31 mouse cellular contexts compared by ENCODE assay signal in the genomic region with DNA sequence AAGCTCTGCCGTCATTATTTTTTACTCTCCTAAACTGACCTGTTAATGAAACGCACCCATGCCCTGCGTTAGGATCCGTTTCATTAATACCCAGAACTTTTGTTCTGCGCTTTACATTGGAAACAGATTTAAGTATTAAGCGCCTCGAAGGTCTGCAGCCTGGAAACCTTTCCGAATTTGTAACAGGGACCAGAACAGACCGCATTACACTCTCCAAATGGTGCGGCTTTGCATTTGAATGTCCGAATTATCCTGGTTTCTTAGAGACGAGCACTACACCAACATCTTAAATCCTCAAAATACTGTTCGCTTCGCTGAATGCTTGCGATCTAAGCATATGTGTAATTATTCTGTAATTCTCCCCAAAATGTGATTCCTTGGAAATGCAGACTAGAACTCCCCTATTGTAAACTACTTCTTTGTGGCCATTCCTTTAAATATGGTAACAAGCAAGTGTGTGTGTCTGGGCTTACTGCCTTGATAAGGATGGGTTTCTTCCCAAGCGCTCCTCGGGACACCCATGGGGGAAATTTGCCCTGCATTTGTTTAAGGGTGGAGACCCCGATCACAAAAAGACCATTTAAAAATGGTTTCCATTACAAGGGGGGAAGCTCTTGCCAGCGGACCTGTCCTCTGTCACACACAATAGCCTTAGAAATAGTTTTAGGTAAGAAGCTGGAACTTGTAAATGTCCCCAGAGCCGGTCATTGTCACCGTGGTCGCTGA. TPM values are rescaled to one million over a fixed set of nuclear protein-coding genes. Genes with fewer than 3 reads are reported as not detected.
DNase-seq lines count a peak whose midpoint lies in the region; ATAC-seq and TF ChIP-seq lines count a peak whose summit lies in the region.
"Had no signal": no experiment of that assay in that cellular context is flagged by ENCODE, and none has a peak within 500 bp of the region (broad histone marks: within the 10 kb centered on the region; RNA-seq: fewer than 3 reads in every experiment).

No protein-coding gene starts in this region.

- H3K9me3 ChIP-seq in hindbrain, embryonic 14.5 days (ENCODE audit: control insufficient read depth, low read length) = no peaks in the 10 kb centered on the region
- H3K9me3 ChIP-seq in hindbrain, embryonic 12.5 days (replicated peaks) = no peaks in the 10 kb centered on the region
- no peaks in the 10 kb centered on the region for H3K9me3 ChIP-seq in E14TG2a.4 (ENCODE audit: low read length)
- H3K9me3 ChIP-seq: embryonic facial prominence, embryonic 12.5 days; heart, embryonic 13.5 days had no signal

- 1% methylated on average over 22 of the region's 22 CpGs for WGBS in hindbrain, embryonic 14.5 days
- 2% methylated on average over 22 of the region's 22 CpGs for whole genome bisulfite sequencing in hindbrain, embryonic 12.5 days
- WGBS in heart, adult 2 months = 8% methylated on average over 22 of the region's 22 CpGs

- intact Hi-C loops in heart, adult 2 months (cut with DNase I) = no loop called here

- H3K4me3 ChIP-seq in hindbrain, embryonic 14.5 days (replicated peaks; ENCODE audit: low read length) = no peak overlapping the region
- no peak overlapping the region for H3K4me3 ChIP-seq in hindbrain, embryonic 12.5 days
- peak overlapping the region; percentile 32; the same call in 1 of the 2 replicates for H3K4me3 ChIP-seq in E14TG2a.4 (replicated peaks; ENCODE audit: low read length)
- H3K4me3 ChIP-seq in heart, adult 2 months = no peak overlapping the region
- H3K4me3 ChIP-seq: embryonic facial prominence, embryonic 12.5 days; erythroblast, embryonic 14.5 days; heart, embryonic 13.5 days; layer of hippocampus, adult 2 months had no signal

- H3K27me3 ChIP-seq in hindbrain, embryonic 14.5 days (ENCODE audit: control insufficient read depth, insufficient read depth, low read length) = peaks cover 99% of the 10 kb centered on the region
- peaks cover 91% of the 10 kb centered on the region for H3K27me3 ChIP-seq in hindbrain, embryonic 12.5 days
- peaks cover 45% of the 10 kb centered on the region for H3K27me3 ChIP-seq in E14TG2a.4 (ENCODE audit: insufficient read depth, low read length)
- peaks cover 8% of the 10 kb centered on the region for H3K27me3 ChIP-seq in heart, adult 2 months (ENCODE audit: control insufficient read depth, insufficient read depth, low read length)

- no peak for TF ChIP-seq POLR2A in heart, adult 2 months (IDR thresholded peaks at IDR 0.05; ENCODE audit: insufficient read depth, low read depth, low read length)

- no peak for TF ChIP-seq CTCF in E14TG2a.4 (conservative IDR thresholded peaks at IDR 0.05; ENCODE audit: low read length)
- no peak for TF ChIP-seq CTCF in heart, adult 2 months (IDR thresholded peaks at IDR 0.05)

- no peaks in the 10 kb centered on the region for H3K36me3 ChIP-seq in hindbrain, embryonic 14.5 days (replicated peaks; ENCODE audit: control insufficient read depth, insufficient read depth)
- H3K36me3 ChIP-seq in hindbrain, embryonic 12.5 days = no peaks in the 10 kb centered on the region
- H3K36me3 ChIP-seq in E14TG2a.4 (ENCODE audit: insufficient read depth, low read length) = no peaks in the 10 kb centered on the region
- no peaks in the 10 kb centered on the region for H3K36me3 ChIP-seq in heart, adult 2 months (ENCODE audit: control insufficient read depth, insufficient read depth, low read length)
- H3K36me3 ChIP-seq: embryonic facial prominence, embryonic 12.5 days; heart, embryonic 13.5 days had no signal

- no peak for TF ChIP-seq EP300 in heart, adult 2 months (IDR thresholded peaks at IDR 0.05; ENCODE audit: insufficient read depth, low read depth, low read length)

- no peaks in the 10 kb centered on the region for H3K79me2 ChIP-seq in heart, adult 2 months (replicated peaks; ENCODE audit: control insufficient read depth, insufficient read depth, low read length)

- no peaks in the 10 kb centered on the region for H3K4me1 ChIP-seq in hindbrain, embryonic 14.5 days (replicated peaks; ENCODE audit: control insufficient read depth, insufficient read depth, low read length)
- peaks cover 2% of the 10 kb centered on the region; the same call in 1 of the 2 replicates for H3K4me1 ChIP-seq in hindbrain, embryonic 12.5 days
- H3K4me1 ChIP-seq in E14TG2a.4 (replicated peaks; ENCODE audit: low read depth, low read length) = peaks cover 38% of the 10 kb centered on the region
- H3K4me1 ChIP-seq in heart, adult 2 months (ENCODE audit: control insufficient read depth, insufficient read depth, low read length) = no peaks in the 10 kb centered on the region
- H3K4me1 ChIP-seq: embryonic facial prominence, embryonic 12.5 days; heart, embryonic 13.5 days had no signal

- DNase-seq in hindbrain, embryonic 14.5 days (ENCODE audit: low spot score) = peak; percentile 55
- peak; percentile 20 for DNase-seq in R1 (ENCODE audit: low read depth, low spot score)
- peak; percentile 31 for DNase-seq in hindlimb bud, embryonic 11.5 days (ENCODE audit: extremely low spot score, low read depth, low spot score)
- no peak for DNase-seq in layer of hippocampus, postnatal 14 days (ENCODE audit: low spot score in 2 of 2)
- DNase-seq in heart, adult 2 months = no peak
- no peak for DNase-seq in heart, adult 8-10 months (ENCODE audit: low spot score)
- DNase-seq: adrenal gland, postnatal 25 days; B cell, adult 2 months; cerebellum, adult 18-20 months; cerebellum, postnatal 25 days; heart, postnatal 36 days; kidney, adult 8-10 months; kidney, postnatal 14 days; liver, postnatal 0 days; lung, postnatal 10 days had no signal

- no peak overlapping the region for H3K27ac ChIP-seq in hindbrain, embryonic 14.5 days
- no peak overlapping the region for H3K27ac ChIP-seq in hindbrain, embryonic 12.5 days
- no peak overlapping the region for H3K27ac ChIP-seq in heart, adult 2 months
- H3K27ac ChIP-seq: embryonic facial prominence, embryonic 12.5 days; heart, embryonic 13.5 days; layer of hippocampus, adult 2 months; stomach, postnatal 0 days had no signal

- H3K4me2 ChIP-seq in hindbrain, embryonic 14.5 days (replicated peaks) = no peak overlapping the region
- no peak overlapping the region for H3K4me2 ChIP-seq in hindbrain, embryonic 12.5 days (replicated peaks)
- H3K4me2 ChIP-seq: embryonic facial prominence, embryonic 12.5 days; heart, embryonic 13.5 days had no signal

- H3K9ac ChIP-seq in hindbrain, embryonic 14.5 days = no peak overlapping the region
- H3K9ac ChIP-seq in hindbrain, embryonic 12.5 days = no peak overlapping the region
- no peak overlapping the region for H3K9ac ChIP-seq in heart, adult 2 months (ENCODE audit: low read depth, low read length)
- H3K9ac ChIP-seq: embryonic facial prominence, embryonic 12.5 days; heart, embryonic 13.5 days; liver, postnatal 0 days had no signal

- no peak for ATAC-seq in hindbrain, embryonic 14.5 days (ENCODE audit: low FRiP score)
- ATAC-seq in hindbrain, embryonic 12.5 days (ENCODE audit: low FRiP score) = no peak
- ATAC-seq: activated CD4-positive, CD25-positive, alpha-beta regulatory T cell, adult 4 months; liver, postnatal 0 days had no signal

RNA-seq across cellular contexts. Expression of a gene that starts 41.6 kb away (rescaled TPM):
- polyA plus RNA-seq in hindbrain, embryonic 14.5 days (2014; fragmentation: Nextera tagmentation; extraction: Ambion mirVana) = 1.3 and 12.9 TPM in 2 replicates
- 17.9 and 30.8 TPM in 2 replicates for polyA plus RNA-seq in hindbrain, embryonic 12.5 days (2016; fragmentation: Nextera tagmentation; extraction: Ambion mirVana)
- total RNA-seq in layer of hippocampus, postnatal 14 days (2021) = not detected
- not detected for total RNA-seq in heart, adult 2 months (2021)
- polyA plus RNA-seq in heart, adult 2 months (2012; rRNA removed) = not detected in 2 replicates
- not detected for total RNA-seq in heart, adult 8-10 months (2022)
- total RNA-seq: adrenal gland, postnatal 25 days; gastrocnemius, adult 8-10 months; granulocyte monocyte progenitor cell, adult 5-6 weeks; heart, postnatal 36 days; layer of hippocampus, adult 2 months; left cerebral cortex, adult 18-20 months; left cerebral cortex, postnatal 36 days; liver, adult 2 months; megakaryocyte, adult 5-6 weeks; neutrophil, adult 5-6 weeks had no signal
- polyA plus RNA-seq: activated CD4-positive, CD25-positive, alpha-beta regulatory T cell, adult 4 months; erythroblast, embryonic 14.5 days; heart, embryonic 13.5 days; liver, adult 2 months; liver, postnatal 0 days; stomach, postnatal 0 days; thymus, postnatal 0 days had no signal

Comparison
In these comparisons a context has a peak if more than half of its experiments do, and no peak if none do; other contexts are left out.
1. DNase-seq: peak in hindbrain, embryonic 14.5 days (single experiment), R1 (single experiment) and hindlimb bud, embryonic 11.5 days (single experiment); none in layer of hippocampus, postnatal 14 days (0 of 2), heart, adult 2 months (0 of 2) and heart, adult 8-10 months (single experiment).